ENCODE assay signal across 10 mouse cellular contexts in the genomic region with DNA sequence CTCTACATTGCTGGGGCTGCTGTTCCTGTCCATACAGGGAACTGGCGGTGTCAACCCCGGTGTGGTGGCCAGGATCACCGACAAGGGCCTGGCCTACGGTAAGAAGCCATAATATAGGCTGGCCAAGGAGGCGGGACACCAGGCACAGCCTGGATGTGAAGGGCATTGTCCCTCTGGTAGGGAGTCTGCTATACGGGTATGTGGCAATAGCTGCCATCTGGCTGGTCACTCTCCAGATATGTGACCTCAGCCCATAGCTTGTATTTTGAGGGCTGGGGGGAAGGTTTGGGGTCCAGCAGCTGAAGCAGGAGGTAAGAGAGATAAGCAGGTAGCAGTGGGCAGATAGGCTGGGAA. TPM values are rescaled to one million over a fixed set of nuclear protein-coding genes. Genes with fewer than 3 reads are reported as not detected.
DNase-seq lines count a peak whose midpoint lies in the region; ATAC-seq and TF ChIP-seq lines count a peak whose summit lies in the region.
"Had no signal": no experiment of that assay in that cellular context is flagged by ENCODE, and none has a peak within 500 bp of the region (broad histone marks: within the 10 kb centered on the region; RNA-seq: fewer than 3 reads in every experiment).

No protein-coding gene starts in this region.

- no peaks in the 10 kb centered on the region for H3K36me3 ChIP-seq in heart, adult 2 months (ENCODE audit: control insufficient read depth, insufficient read depth, low read length)
- H3K36me3 ChIP-seq in lung, embryonic 14.5 days (ENCODE audit: insufficient read depth) = no peaks in the 10 kb centered on the region
- H3K36me3 ChIP-seq in intestine, embryonic 15.5 days = no peaks in the 10 kb centered on the region
- no peaks in the 10 kb centered on the region for H3K36me3 ChIP-seq in neural tube, embryonic 13.5 days

- H3K4me2 ChIP-seq in lung, embryonic 14.5 days = peak overlapping the region; percentile 43
- no peak overlapping the region; the same call in 1 of the 2 replicates for H3K4me2 ChIP-seq in intestine, embryonic 15.5 days (replicated peaks)
- no peak overlapping the region for H3K4me2 ChIP-seq in neural tube, embryonic 13.5 days

- no peak for TF ChIP-seq EP300 in heart, adult 2 months (IDR thresholded peaks at IDR 0.05; ENCODE audit: insufficient read depth, low read depth, low read length)

- no peak; the same call in 1 of the 2 replicates for ATAC-seq in lung, embryonic 14.5 days (ENCODE audit: insufficient read depth)
- ATAC-seq in intestine, embryonic 15.5 days = no peak
- 0 out of 2 replicates have a peak, but pooled peaks have one; percentile 8 for ATAC-seq in neural tube, embryonic 13.5 days (ENCODE audit: low read depth)
- ATAC-seq: forebrain, embryonic 14.5 days had no signal

- 0 out of 2 replicates have a peak, but pooled peaks cover 3% of the 10 kb centered on the region for H3K9me3 ChIP-seq in lung, embryonic 14.5 days (ENCODE audit: low read depth, low read length)
- no peaks in the 10 kb centered on the region for H3K9me3 ChIP-seq in intestine, embryonic 15.5 days
- peaks cover 2% of the 10 kb centered on the region; the same call in 1 of the 2 replicates for H3K9me3 ChIP-seq in neural tube, embryonic 13.5 days

- H3K27ac ChIP-seq in heart, adult 2 months = peak overlapping the region; percentile 41
- peak overlapping the region; percentile 63 for H3K27ac ChIP-seq in lung, embryonic 14.5 days (ENCODE audit: low read depth)
- H3K27ac ChIP-seq in intestine, embryonic 15.5 days = 0 out of 2 replicates have a peak overlapping the region, but pooled peaks have one; percentile 44
- H3K27ac ChIP-seq in neural tube, embryonic 13.5 days (replicated peaks) = no peak overlapping the region

- DNase-seq in heart, adult 2 months = no peak
- no peak for DNase-seq in heart, adult 8-10 months (ENCODE audit: low spot score)
- no peak for DNase-seq in lung, embryonic 14.5 days
- DNase-seq in lung, postnatal 25 days (ENCODE audit: low spot score) = no peak
- no peak for DNase-seq in layer of hippocampus, postnatal 14 days (ENCODE audit: low spot score in 2 of 2)
- DNase-seq in layer of hippocampus, adult 8-10 months (ENCODE audit: low spot score in 2 of 2) = no peak

- H3K27me3 ChIP-seq in heart, adult 2 months (ENCODE audit: control insufficient read depth, insufficient read depth, low read length) = no peaks in the 10 kb centered on the region
- no peaks in the 10 kb centered on the region for H3K27me3 ChIP-seq in lung, embryonic 14.5 days (ENCODE audit: insufficient read depth, low read length)
- no peaks in the 10 kb centered on the region for H3K27me3 ChIP-seq in intestine, embryonic 15.5 days (replicated peaks)
- H3K27me3 ChIP-seq in neural tube, embryonic 13.5 days = no peaks in the 10 kb centered on the region

- H3K79me2 ChIP-seq in heart, adult 2 months (replicated peaks; ENCODE audit: control insufficient read depth, insufficient read depth, low read length) = no peaks in the 10 kb centered on the region

- no peak for TF ChIP-seq CTCF in heart, adult 2 months (IDR thresholded peaks at IDR 0.05)
- no peak for TF ChIP-seq CTCF in lung, embryonic 14.5 days (IDR thresholded peaks at IDR 0.05; ENCODE audit: low read depth)

- 40% methylated on average over 6 of the region's 6 CpGs for WGBS in heart, adult 2 months
- 38% methylated on average over 6 of the region's 6 CpGs for WGBS in lung, embryonic 14.5 days
- WGBS in intestine, embryonic 15.5 days = 38% methylated on average over 6 of the region's 6 CpGs
- 49% methylated on average over 6 of the region's 6 CpGs for WGBS in neural tube, embryonic 13.5 days

- TF ChIP-seq POLR2A in heart, adult 2 months (IDR thresholded peaks at IDR 0.05; ENCODE audit: insufficient read depth, low read depth, low read length) = no peak

- peak overlapping the region; percentile 42 for H3K9ac ChIP-seq in heart, adult 2 months (ENCODE audit: low read depth, low read length)
- H3K9ac ChIP-seq in lung, embryonic 14.5 days = peak overlapping the region; percentile 29
- H3K9ac ChIP-seq in intestine, embryonic 15.5 days = no peak overlapping the region
- no peak overlapping the region for H3K9ac ChIP-seq in neural tube, embryonic 13.5 days

- peaks cover 7% of the 10 kb centered on the region for H3K4me1 ChIP-seq in heart, adult 2 months (ENCODE audit: control insufficient read depth, insufficient read depth, low read length)
- peaks cover 12% of the 10 kb centered on the region; the same call in 1 of the 2 replicates for H3K4me1 ChIP-seq in lung, embryonic 14.5 days (ENCODE audit: insufficient read depth)
- H3K4me1 ChIP-seq in intestine, embryonic 15.5 days (replicated peaks) = peaks cover 10% of the 10 kb centered on the region
- H3K4me1 ChIP-seq in neural tube, embryonic 13.5 days (replicated peaks) = peaks cover 7% of the 10 kb centered on the region; the same call in 1 of the 2 replicates

- H3K4me3 ChIP-seq in heart, adult 2 months = no peak overlapping the region
- H3K4me3 ChIP-seq in lung, embryonic 14.5 days (ENCODE audit: low read depth, low read length) = peak overlapping the region; percentile 11; the same call in 1 of the 2 replicates
- no peak overlapping the region for H3K4me3 ChIP-seq in intestine, embryonic 15.5 days (replicated peaks)
- H3K4me3 ChIP-seq in neural tube, embryonic 13.5 days = no peak overlapping the region

- intact Hi-C loops in heart, adult 2 months (cut with DNase I) = no loop called here

RNA-seq across cellular contexts. Expression of a gene that starts 0.4 kb away (rescaled TPM):
- 1 to 10 TPM; 5.0 to 6.4 TPM for total RNA-seq in heart, adult 2 months (2021)
- polyA plus RNA-seq in heart, adult 2 months (2012; rRNA removed) = 22.4 and 27.1 TPM in 2 replicates
- total RNA-seq in heart, adult 8-10 months (2022) = 1 to 10 TPM; 3.7 to 7.8 (median 5.6) TPM
- 8.3 and 9.9 TPM in 2 replicates for polyA plus RNA-seq in lung, embryonic 14.5 days (2014; fragmentation: Nextera tagmentation; extraction: Ambion mirVana)
- 5.4 and 5.5 TPM in 2 replicates for polyA plus RNA-seq in intestine, embryonic 15.5 days (2015; fragmentation: Nextera tagmentation; extraction: Ambion mirVana)
- polyA plus RNA-seq in neural tube, embryonic 13.5 days (2015; fragmentation: Nextera tagmentation; extraction: Ambion mirVana) = 5.2 and 5.3 TPM in 2 replicates
- 1 to 10 TPM; 2.3 to 8.0 TPM for total RNA-seq in layer of hippocampus, postnatal 14 days (2021)
- 1 to 10 TPM; 2.1 to 2.9 (median 2.6) TPM for total RNA-seq in layer of hippocampus, adult 8-10 months (2022)

RNA-seq across cellular contexts. Expression of a gene that starts 48.8 kb away (rescaled TPM):
- under 1 TPM in 1 of 2 experiments, not detected in 1; 0.13 TPM for total RNA-seq in heart, adult 2 months (2021)
- polyA plus RNA-seq in heart, adult 2 months (2012; rRNA removed) = not detected in 2 replicates
- total RNA-seq in heart, adult 8-10 months (2022) = not detected
- polyA plus RNA-seq in lung, embryonic 14.5 days (2014; fragmentation: Nextera tagmentation; extraction: Ambion mirVana) = not detected in 2 replicates
- polyA plus RNA-seq in intestine, embryonic 15.5 days (2015; fragmentation: Nextera tagmentation; extraction: Ambion mirVana) = not detected in 2 replicates
- polyA plus RNA-seq in neural tube, embryonic 13.5 days (2015; fragmentation: Nextera tagmentation; extraction: Ambion mirVana) = not detected in 2 replicates
- not detected for total RNA-seq in layer of hippocampus, postnatal 14 days (2021)
- not detected for total RNA-seq in layer of hippocampus, adult 8-10 months (2022)
- total RNA-seq: left cerebral cortex, postnatal 36 days had no signal
- polyA plus RNA-seq: forebrain, embryonic 14.5 days had no signal

Comparison
In these comparisons a context has a peak if more than half of its experiments do, and no peak if none do; other contexts are left out.
1. H3K9ac ChIP-seq: peak in heart, adult 2 months (single experiment) and lung, embryonic 14.5 days (single experiment); none in intestine, embryonic 15.5 days (single experiment) and neural tube, embryonic 13.5 days (single experiment).